Mouse (Mus musculus) left cerebral cortex, postnatal 10 days (tissue): ENCODE results near the gene Wdfy1. TPM values are rescaled to one million over a fixed set of nuclear protein-coding genes. Genes with fewer than 3 reads are reported as not detected.
A peak's percentile ranks its signal among the peaks of the same experiment; 100 is the strongest.

Source experiments
- DNase-seq, 2 experiments: peaks; one replicate each; pipeline ENCODE4 v3.0.0; 2021 to 2022; ENCODE audit warnings: low spot score in 2 of 2, mixed read lengths in 1 of 2; ENCODE audit errors: extremely low spot score in 1 of 2
- intact Hi-C: fragments of 180-260 bp; cut with DNase I; formaldehyde crosslinking; loops from one replicate; pipeline ENCODE4 v1.15.1; 2025
- total RNA-seq, 2 experiments: library from RNA; stranded (reverse); gene quantifications; 2 replicates each; pipeline ENCODE4 v1.2.3; 2021

The Wdfy1 gene
- total RNA-seq, 2 experiments from 2014 or later = 42.8 to 44.3 TPM

DNA sequence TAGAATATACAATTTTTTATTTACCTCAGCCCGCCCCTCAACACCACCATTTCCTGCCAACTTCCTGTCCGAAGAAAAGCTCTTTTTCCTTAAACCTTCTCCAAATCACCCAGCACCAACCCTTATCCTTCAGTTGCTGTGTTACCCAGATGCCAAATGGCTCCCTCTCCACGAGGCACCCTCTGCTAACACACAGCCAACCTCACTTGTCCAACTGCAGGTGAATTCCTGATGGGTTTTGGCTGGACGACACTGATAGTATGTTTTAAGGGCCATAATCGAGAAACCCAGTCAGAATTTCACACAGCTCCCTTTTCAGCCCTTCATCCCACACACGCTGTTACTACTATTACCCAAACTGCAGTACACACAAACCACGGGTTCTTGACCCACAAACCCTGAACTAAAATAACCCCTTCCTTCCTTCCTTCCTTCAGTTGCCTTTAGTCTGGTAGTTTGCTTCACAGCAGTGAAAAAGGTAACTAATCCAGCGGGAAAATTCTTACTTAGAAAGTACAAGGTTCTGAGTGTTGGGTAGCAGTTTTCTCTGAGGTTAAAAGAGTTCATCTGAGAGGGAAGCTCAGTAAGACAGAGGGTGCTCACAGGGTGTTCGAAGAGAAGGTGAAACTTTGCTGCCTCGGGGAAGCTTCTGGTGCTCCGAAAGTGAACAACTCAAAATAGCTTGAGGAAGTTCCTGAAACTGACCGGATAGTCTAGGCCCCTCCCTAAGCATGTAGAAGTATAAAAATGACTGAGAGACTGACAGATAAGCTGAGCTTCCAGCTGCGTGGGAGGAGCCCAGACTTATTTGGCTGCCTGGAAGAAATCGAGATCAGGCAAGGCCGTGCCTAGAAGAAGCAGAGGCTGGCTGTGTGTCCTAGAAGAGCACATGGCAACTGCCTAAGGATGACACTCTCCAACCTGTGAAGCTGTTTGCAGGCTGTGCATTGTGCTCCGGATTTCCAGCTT is 13.4 kb downstream of the Wdfy1 start:
- DNase-seq = no peak
- intact Hi-C loops = no loop called here

DNA sequence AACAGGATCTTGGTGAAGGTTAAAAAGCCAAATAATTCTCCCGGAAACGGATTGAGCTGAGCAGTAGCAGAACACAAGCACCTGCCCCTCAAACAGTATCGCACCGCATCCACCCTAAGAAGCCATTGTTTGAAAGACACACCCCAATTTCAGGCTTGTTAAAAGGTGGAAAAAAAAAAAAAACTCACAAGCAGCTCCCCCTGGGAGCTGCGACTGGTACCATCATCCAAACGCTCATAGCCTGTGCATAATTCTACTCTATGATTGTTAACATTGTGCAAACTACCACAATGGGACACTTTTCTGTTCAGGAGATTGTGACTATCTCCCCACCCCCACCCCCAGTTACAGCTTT is 14.0 kb downstream of the Wdfy1 start:
- DNase-seq = no peak
- intact Hi-C loops = no loop called here

DNA sequence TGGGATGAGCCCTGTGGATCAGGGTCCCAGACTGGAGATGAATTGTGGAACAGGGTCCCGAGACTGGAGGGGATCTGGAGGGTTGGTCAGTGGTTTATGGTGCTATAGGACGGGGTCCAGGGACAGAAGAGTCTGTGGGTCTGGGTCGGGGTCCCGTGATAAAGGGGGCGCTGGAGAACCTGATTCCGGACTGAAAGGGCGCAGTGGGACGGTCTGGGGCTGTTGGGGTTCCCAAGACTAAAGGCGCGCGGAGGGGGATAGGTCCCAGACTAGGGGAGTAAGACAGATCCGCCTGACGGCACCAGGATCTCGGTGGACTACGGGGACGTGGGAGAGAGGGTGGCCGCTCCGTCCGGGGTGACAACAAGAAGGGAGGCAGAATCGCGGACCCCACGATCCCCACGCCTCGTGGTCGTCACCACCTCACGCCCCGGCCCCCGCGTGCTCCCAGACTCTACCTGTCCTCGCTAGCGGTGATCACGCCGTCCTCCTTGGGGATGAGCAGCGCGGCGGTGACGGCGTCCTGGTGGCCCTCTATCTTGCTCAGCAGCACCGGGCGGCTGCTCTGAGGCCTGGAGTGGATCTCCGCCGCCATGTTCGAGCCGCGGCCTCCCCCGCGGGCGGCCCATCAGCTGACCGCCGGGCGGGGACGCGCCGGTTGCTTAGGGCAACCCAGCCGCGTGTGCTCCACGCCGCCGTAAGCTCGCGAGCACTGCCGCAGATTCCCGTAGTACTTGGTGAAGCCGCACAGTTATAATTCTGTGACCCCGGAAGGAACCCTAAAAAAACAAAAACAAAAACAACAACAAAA is 14.6 kb downstream of the Wdfy1 start:
- intact Hi-C loops = no loop called here
- peak; percentile 78 to 92 for DNase-seq

DNA sequence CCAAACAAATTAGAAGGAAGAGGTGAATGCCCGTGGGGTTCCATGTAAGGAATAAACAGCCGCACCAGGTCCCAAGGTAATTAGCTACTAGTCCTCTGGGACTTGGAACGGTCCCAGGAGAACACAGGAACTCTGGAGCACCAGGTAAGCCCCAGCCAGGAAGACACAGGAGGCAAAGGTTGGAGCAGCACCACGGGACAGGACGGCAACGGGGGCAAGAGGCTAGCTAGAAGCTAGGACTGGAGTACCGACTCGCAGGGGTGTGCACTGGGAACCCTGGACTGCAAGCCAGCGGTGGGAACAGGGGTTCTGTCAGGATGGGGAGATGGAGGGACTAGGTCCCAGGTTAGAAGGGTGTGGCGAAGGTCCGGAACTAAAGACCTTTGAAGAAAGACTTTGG is 15.3 kb downstream of the Wdfy1 start:
- no peak for DNase-seq
- intact Hi-C loops = no loop called here

DNA sequence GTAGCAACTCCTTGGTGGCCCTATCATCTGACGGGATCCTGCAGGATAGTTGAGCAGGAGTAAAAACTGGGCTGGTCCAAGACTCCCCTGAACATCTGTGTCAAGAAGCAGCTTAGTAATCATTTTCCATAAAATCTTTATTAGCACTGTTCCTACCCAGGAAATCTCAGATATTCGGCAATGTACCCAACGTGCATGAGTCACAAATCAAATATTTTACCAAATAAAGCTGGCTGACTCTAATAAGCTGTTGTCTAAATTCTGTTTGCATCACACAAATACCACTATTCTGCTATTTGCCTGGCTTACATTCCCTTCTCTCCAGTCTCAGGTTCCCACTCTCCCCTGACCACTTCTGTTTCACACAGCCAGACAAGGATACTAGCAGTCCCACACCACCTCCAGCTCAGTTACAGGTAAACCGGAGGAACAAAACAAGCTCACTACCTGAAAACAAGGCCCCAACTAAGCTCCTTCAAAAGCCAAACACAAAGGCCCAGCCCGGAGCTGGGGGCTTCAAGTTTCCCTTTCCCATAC is 16.4 kb downstream of the Wdfy1 start:
- intact Hi-C loops = no loop called here
- DNase-seq = no peak

DNA sequence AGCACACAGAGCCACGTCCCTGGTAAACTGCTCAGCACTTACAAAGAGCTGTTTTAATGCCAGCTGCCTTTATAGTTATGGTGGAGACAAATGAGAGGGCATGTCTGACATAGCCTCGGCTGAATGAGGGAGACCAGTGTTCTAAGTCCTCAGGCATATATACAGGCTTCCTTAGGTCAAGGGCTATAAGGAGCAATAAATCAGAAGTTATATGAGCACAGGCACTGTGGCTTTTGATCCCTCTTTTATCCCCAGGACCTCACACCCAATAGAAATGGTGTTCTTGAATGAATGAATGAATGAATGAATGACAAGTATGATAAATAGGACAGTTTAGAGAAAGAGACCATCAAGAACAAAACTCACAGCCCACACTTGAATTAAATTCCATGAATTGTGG is 16.9 kb downstream of the Wdfy1 start:
- intact Hi-C loops = no loop called here
- DNase-seq = no peak

DNA sequence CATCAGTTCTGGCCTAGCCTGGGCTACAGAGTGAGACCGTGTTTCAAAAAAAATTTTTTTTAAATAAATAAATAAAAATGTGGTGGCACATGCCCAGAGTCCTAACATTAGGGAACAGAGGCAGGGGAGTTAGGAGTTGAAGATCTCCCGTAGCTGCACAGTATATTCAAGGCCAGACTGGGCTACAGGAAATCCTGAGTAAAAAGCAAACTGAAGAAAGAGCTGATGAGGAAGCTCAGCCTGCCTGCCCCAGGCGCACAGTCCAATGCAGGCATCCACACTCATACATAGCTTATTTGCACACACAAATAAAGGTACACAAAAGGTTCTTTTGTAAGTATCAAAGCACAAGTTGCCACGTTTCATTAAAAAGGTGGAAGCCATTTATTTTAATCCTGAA is 18.3 kb downstream of the Wdfy1 start:
- intact Hi-C loops = no loop called here
- DNase-seq = no peak

DNA sequence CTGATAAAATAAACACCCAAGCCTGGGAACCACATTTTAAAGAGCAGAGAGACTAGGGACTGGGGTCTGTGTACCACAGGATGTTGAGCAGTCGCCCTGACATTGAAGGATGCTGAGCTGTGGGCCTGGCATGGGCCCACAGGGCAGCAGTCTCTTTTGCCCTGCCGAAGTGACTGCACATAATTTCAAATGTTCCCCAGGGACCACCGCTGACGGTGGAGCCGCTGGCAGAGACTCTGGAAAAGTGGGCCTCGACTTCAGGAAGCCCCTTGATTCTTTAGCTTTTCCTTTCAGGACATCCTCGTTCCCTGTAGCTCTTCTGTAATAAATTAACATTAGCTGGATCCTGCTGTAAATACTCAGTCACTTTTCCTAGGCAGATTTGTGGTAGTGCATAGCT is 18.8 kb downstream of the Wdfy1 start:
- intact Hi-C loops = no loop called here
- DNase-seq = no peak

DNA sequence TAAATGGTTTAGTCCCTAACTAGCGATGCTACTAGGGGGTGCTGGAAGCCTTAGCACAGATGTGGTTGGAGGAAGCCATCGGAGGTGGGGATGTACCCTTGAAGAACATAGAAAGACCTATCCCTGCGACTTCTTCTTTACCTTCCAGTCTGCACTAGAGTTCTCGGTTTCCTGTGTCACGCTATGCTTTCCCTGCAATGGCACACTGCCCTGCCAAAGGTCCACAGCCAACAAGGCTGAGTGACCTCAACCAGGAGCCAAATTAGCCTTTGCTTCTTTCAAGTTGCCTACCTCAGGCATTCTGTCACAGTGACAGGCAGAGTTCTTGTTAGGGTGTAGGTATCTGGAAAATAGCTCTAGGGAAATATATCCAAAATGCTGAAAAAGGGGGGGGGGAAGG is 19.5 kb downstream of the Wdfy1 start:
- intact Hi-C loops = no loop called here
- no peak for DNase-seq

DNA sequence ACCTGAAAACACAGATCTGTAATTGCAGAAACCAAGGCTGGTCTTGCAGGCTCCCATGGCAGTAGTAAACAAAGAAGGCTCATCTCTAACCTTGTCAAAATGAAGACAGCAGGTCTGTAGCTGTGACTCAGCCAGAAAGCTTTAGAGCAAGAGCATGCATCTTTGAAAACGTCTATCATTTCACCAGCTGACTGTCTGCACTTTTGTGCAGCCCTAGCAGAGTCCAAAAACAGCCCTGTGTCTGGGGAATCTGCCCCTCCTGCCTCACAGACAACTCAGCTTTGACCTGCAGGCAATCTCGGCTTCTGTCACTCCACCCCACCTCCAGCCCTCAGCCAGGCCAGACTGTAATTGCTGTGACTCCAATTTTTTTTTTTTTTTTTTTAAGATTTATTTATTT is 20.6 kb downstream of the Wdfy1 start:
- DNase-seq = no peak
- intact Hi-C loops = no loop called here

DNA sequence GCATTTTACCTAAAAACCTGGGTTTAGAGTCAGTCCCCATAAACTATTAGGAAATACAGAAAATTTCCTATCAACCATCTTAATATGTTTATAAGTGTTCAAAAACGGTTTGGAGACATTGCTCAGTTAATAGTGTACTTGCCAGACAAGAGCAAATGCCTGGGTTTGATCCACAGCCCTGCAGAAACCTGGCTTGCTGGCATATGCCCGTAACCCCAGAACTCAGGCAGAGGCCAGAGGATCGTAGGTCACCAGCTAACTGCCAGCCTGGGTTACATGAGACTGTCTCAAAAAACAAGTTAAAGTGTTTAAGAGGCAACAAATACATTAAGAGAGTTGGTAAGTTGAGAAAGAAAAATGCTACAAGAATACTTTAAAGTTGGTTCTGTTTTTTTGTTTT is 21.0 kb downstream of the Wdfy1 start:
- intact Hi-C loops = no loop called here
- DNase-seq = no peak

DNA sequence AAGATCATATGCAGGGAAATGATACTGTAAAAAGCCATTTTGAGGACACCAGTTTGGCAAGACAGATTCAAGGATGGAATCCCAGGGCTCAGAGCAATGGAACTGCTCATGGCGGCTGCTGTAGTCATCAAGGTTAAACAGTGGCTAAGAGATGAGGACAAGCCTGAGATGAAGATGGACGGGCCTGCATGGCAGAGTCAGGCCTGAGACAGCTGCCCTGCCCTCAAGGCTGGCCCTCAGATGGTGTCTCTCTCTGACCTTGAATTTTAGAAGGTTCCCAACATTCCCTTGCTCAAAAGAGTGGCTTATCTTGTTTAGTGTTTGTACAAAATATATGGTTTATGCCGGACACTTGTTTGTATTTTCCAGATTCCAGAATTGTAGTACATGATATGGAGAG is 22.5 kb downstream of the Wdfy1 start:
- no peak for DNase-seq
- intact Hi-C loops = no loop called here

DNA sequence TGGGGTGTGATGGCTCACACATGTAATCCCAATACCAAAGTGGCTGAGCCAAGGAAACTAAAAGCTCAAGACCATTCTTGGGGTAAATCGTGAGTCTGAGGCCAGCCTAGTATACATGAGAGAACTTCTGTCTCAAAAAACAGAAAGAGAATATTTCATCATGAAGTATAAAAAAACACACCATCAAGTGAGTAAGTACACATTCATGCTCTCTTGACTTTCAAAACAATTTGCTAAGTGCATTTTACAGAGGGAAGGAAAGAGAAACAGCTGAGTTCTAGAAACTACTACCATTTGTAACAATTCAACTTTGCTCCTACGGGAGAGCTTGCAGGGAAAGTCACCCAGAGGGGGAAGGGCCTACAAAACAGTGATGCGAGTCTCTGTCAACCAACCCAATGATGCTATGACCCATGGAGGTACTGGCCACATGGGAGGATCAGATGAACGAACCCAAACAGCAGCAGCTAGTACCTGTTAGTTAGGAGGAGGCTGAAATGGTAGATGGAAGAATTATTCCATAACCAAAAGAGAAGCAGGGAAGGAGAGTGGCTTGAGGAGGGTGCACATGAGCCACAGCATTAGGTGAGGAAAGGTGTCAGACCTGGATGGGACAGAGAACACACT is 23.1 kb downstream of the Wdfy1 start:
- no peak for DNase-seq
- intact Hi-C loops = no loop called here

DNA sequence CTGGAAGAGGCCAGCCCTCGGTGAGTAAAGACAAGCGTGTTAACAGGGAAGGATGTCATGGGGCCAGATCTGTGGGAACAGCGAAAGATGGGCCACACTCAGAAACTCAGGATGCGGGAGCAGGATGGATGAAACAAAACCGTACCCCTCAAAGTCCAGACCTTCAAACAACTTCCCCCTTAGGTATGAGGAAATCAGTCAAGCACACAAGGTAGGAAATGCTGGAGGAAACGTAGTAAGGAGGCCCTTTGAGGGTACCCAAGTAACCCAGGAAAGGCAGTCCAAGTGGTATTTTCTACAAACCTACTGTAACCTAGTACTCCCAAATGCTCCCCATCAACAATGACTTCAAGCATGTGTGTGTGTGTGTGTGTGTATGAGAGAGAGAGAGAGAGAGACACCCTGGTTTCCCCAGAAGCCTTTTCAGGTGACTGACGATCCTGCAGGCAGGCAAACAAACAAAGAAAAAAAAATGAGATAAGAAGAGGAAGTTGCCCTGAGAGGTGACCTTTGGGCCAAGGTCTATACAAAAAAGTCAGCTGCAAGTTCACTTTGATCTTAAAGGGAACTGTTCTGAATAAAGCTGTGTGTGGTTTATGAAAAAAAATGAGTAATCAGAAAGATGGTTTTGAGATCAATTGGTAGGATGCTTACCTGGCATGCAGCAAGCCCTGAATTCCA is 23.8 kb downstream of the Wdfy1 start:
- intact Hi-C loops = no loop called here
- no peak for DNase-seq

DNA sequence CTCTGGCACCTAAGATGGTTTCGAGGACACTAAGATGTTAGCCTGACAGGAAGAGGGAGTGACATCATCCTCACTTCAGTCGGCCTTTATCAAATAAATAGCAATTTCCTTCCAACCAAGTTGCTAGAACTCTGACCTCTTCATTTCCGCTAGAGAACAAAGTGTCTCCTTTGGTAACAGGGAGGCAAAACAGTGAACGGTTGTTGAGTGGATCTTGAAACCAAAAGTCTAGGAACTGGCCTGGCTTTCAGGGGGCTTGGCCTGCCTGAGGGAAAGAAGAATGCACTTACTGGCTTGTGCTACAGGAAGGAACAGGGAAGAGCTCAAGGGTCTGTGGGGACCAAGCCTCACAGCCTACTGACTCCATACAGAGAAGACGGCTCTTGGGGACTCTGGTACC is 24.8 kb downstream of the Wdfy1 start:
- DNase-seq = no peak
- intact Hi-C loops = no loop called here

DNA sequence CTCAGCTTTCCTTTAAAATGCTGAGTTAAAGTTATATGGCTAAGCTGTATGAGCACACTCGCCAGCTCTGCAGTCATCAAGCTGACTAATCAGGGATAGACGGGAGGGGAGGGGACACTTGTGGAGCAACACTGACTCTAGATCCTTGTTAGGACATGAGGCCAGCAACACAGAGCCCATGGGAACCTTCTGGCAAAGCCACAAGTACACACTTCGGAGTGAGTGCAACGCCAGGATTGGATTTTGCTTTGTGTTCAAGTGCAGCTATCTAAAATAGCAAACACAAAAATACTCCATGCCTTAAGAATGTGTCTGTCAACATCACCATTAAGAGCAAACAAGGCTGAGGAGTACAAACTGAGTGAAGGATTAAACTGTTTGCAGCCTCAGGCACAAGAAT is 29.9 kb downstream of the Wdfy1 start:
- intact Hi-C loops = no loop called here
- DNase-seq = no peak

DNA sequence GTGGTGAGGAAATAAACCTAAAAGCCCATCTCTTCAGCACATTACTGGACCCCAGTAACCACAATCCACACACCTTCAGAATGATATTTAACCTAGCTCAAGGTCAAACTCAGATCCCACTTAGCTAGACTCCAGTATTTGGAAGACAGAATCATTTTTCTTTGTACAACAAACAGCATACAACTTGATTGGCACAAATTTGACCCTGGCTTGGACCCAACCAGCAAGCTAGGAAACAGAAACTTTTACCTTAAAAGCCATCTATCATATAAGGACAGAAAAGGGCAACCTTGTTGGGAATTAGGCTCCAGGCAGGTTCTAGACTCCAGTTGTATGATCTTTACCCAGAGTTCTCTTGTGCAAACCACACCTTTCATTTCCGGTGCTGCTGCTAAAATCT is 32.6 kb downstream of the Wdfy1 start:
- no peak for DNase-seq
- intact Hi-C loops = no loop called here

DNA sequence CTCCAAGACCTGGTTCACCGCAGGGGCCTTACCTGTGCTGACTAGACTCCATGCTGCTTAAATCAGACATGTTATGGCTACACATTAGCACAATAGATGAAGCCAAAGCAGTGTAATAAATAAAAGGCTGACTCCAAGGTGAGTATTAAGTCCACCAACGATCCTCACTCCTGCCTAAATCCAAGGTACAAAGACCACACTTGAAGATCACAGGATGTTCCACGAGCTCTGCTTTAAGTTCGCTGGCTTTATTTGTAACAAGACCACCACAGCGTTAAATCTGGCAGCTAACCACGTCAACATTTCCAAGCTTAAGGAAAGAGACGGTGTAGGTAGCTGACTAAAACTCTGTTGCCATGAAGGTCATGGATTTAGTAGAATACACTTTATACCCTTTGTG is 33.0 kb downstream of the Wdfy1 start:
- intact Hi-C loops = no loop called here

DNA sequence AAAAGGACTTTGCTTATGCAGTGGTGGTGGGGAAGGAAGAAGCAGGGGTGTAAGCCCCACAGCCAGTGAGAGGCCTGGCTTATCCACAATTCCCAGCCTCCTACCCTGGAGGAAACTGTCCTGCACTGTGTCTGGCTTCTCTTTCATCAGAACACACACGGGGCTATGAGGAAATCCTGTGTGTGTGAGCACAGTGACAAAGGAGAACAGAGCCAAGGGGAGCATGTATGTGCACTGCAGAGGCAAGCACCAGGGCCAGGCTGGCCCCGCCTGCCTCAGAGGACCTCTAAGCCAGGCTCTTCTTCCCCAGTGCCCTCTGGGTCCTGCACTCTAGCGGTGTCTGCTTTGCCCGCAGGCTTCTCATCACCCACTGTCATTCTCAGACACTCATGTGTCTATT is 34.9 kb downstream of the Wdfy1 start:
- no peak for DNase-seq
- intact Hi-C loops = no loop called here

More for the DNA sequence above, 33.0 kb downstream of the Wdfy1 start:
- DNase-seq = no peak
